Mouse (Mus musculus) embryo, embryonic 10 days (tissue): ENCODE data around the gene Syncrip.
A peak's percentile ranks its signal among the peaks of the same experiment; 100 is the strongest.
"Not testable (repeated sequence)": the region's sequence is repeated elsewhere in the genome, so short reads cannot be mapped to it uniquely, and the experiment has no call there.

Experiments
- DNase-seq: peaks from one replicate; pipeline ENCODE4 v3.0.0-alpha.2; 2015; ENCODE audit warnings: low spot score

Gene Syncrip

GRCm38 (mm10) chr9:88481791-88482160, 598 bp downstream of the Syncrip start:
- DNase-seq = peak; percentile 9

GRCm38 (mm10) chr9:88481061-88481790, 1.1 kb downstream of the Syncrip start:
- peak; percentile 40 for DNase-seq

- peak; percentile 21 for DNase-seq
Observed at GRCm38 (mm10) chr9:88480120-88480519, 2.3 kb downstream of the Syncrip start.

- no peak for DNase-seq
Observed at GRCm38 (mm10) chr9:88476138-88476537, 6.2 kb downstream of the Syncrip start.

DNA sequence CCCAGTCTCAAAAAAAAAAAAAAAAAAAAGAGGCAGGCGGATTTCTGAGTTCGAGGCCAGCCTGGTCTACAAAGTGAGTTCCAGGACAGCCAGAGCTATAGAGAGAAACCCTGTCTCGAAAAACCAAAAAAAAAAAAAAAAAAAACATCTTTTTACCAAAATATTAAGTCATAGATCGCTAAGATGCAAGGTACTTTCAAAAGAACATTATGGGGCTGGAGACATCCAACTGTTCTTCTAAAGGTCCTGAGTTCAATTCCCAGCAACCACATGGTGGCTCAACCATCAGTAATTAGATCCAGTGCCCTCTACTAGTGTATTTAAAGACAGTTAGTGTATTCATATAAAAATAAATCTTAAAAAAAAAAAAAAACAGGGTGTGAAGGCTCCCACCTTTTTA, 21.4 kb downstream of the Syncrip start:
- not testable (repeated sequence) for DNase-seq

DNA sequence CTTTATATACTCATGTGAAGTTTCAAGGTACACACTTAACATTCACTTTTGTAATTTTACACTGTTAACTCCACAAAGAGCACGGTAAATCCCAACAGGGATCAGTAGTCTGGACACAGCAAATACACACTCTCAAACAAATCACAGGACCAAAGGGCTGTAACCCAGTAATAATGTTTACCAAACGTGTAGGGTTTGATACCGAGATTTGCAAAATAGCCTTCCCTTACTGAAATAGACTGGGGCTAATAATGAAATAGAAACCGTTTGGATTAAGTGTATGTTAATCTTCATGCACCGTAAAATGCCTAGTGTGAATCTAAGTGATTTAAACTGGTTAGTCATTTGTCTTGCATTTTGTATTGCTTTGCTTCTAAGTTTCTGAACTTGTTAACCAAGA, 42.4 kb downstream of the Syncrip start:
- no peak for DNase-seq

DNA sequence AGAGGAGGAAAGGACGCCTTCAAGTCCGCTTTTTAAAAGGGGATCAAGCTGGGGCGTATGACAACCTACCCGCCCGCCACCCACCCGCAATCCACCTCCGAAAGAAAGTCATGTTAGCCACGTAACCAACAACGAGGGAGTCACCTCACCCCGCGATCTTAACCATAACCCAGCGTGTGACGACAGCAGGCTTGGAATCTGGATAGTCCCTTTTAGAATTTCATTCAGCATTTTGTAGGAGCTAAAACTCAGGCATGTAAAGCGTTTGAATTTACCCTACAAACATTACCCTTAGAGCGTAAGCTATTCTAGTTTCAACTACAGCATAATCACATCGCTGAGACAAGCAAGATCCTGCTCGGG, 43.2 kb downstream of the Syncrip start:
- no peak for DNase-seq

DNA sequence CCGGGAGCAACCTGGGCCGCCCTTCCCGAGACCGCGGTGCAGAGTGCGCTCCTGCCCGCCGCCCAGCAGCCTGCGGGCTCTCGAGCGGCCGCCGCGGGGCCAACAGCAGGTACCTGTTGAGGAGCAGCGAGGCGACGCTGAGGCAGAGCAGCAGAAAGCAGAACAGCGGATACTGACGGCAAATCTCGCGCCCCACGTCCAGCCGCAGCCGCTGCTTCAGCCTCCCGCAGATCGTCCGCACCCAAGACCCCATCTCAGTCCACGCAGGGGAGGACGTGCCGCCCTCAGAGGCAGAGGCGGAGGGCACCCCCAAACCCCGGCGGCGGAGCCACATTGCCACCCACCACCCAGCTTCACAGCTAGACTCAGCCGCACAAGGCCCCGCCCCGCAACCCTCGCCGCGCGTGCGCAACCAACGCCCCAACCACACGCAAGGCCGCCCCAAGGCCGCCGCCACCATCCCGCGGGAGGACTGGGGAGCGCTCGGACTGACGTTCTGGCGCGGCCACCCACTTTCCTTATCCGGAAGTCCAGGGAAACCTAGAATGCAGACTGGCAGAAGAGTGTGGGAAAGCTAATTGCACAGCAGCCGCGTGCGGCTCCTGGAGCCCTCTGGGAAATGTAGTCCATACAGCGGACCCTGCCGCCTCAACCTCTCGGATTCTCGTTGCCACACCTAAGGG, 43.7 kb downstream of the Syncrip start, which contains the start of gene Snx14:
Gene Snx14 (minus strand): TSS at position 404 of the 683 bp plus-strand sequence.
- peak; percentile 93 for DNase-seq

- no peak for DNase-seq
Observed at GRCm38 (mm10) chr9:88438237-88438554, 44.2 kb downstream of the Syncrip start.

GRCm38 (mm10) chr9:88437342-88438236, 44.8 kb downstream of the Syncrip start:
- no peak for DNase-seq

GRCm38 (mm10) chr9:88424356-88424755, 58.0 kb downstream of the Syncrip start:
- no peak for DNase-seq

- no peak for DNase-seq
Observed at GRCm38 (mm10) chr9:88422428-88422827, 59.9 kb downstream of the Syncrip start.

DNA sequence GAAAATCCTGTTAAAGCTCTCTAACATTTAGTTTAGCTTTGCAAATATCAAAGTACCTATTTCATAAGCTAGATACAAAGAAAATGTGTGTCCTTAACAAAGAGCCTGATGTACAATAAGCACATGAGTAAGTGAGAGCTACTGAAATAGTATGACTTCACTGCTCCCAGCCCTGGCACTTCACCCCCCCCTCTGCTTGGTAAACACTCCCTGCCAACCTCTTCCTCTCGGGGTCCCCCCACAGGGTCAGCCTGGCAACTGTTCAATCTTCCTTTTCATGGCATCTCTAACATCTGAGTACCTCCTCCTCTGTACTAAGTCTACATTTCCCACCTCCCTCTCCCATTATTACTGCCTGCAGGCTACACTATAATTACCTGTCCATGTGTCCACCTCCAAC, 65.6 kb downstream of the Syncrip start:
- DNase-seq = no peak

GRCm38 (mm10) chr9:88409978-88410377, 72.4 kb downstream of the Syncrip start:
- DNase-seq = no peak

DNA sequence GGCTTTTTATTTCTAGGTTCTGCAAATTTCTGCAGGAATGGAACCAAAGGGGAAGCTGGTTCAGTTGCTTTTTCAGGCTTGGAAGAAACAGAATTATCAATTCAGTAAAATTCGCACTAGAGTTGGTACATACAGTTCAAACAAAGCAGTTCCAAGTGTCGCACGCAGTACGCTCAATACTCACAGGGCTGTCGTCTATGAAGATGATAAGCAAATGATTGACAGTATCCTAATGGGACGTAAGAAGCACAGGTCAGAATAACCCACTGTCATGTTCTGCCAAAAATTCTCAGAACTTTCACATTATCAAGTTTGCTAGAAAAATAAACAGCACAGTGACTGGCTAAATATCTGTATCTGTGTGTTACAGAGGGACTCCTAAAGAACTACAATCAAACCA, 77.9 kb downstream of the Syncrip start:
- DNase-seq = no peak

DNA sequence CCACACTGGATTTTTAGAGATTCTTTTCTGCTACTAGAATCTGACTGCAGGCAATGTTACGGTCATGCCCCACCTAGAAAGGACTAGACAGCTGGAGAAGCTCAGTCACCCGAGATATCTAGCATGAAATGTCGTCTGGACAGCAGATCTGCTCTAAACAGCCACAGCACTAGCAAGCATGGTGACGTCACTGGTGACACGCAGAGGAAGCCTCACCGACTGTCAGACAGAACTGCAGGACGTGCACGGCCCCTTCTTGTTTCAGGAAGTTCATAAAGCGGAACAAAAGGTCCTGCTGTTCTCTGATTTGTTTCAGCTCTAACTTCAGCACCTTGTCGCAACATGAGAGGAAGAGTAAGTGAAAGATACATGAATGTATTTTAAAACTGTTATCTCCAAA, 78.3 kb downstream of the Syncrip start:
- DNase-seq = peak; percentile 30

DNA sequence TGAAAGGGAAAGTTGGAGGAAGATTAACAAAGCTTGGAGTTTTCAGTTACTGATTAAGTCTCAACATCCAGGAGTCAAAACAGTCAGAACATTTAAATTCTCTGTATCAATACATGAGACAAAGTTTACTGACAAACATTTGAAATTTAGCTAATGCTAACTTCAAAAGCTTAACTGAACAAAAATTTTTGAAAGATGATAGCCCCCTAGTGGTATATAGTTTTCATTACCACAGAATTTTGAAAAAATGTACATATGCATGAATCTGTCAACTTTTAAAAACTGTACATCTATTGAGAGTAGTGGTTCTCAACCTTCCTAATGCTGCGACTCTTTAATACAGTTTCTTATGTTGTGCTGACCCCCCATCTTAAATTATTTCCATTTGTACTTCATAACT, 83.9 kb downstream of the Syncrip start:
- DNase-seq = no peak
